Comparison of ENCODE assay signal across 1 mouse cellular context in the genomic region with DNA sequence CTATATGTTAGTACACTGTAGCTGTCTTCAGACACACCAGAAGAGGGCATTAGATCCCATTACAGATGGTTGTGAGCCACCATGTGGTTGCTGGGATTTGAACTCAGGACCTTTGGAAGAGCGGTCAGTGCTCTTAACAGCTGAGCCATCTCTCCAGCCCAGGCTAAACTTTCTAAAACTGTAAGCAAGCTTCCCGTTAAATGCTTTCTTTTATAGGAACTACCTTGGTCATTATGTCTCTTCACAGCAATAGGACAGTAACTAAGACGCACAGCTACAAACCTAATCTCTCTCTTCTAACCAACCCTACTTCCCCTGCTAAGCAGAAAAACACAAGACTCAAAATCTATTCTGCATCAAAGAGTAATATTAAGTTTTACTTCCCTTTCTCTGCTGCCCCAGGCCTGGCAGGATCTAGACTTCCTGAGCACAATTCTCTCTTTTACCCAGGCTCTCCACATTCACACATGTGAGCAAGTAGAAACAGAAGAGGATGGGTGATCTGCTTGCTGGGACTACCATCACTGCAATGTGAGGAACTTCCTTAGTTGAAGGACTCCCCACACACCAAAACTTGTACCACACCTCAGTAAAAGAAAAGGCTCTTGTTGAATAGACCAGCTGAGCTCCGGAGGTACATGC.
TF ChIP-seq lines count a peak whose summit lies in the region.

No protein-coding gene starts in this region.

TF ChIP-seq in CH12.LX, 34 proteins besides CTCF, POLR2A, EP300 and RAD21:
- TF ChIP-seq JUND (conservative IDR thresholded peaks at IDR 0.05; ENCODE audit: low read depth, low read length) (no peak), CHD1 (IDR thresholded peaks at IDR 0.05; ENCODE audit: low read depth, low read length) (no peak), E2F4 (IDR thresholded peaks at IDR 0.05; ENCODE audit: insufficient replicate concordance, low read depth, low read length) (no peak), POLR2AphosphoS2 (IDR thresholded peaks at IDR 0.05; ENCODE audit: low read depth, low read length) (no peak), RCOR1 (conservative IDR thresholded peaks at IDR 0.05; ENCODE audit: low read depth, low read length) (no peak), KAT2A (IDR thresholded peaks at IDR 0.05; ENCODE audit: insufficient replicate concordance, low read length) (0 out of 2 replicates have a peak, but pooled peaks have one; percentile 0), TCF12 (IDR thresholded peaks at IDR 0.05; ENCODE audit: low read depth, low read length) (no peak), CHD2 (IDR thresholded peaks at IDR 0.05; ENCODE audit: low read length) (no peak), ZMIZ1 (IDR thresholded peaks at IDR 0.05; ENCODE audit: low read depth, low read length) (no peak), ETS1 (conservative IDR thresholded peaks at IDR 0.05; ENCODE audit: low read depth, low read length) (no peak), GABPA (IDR thresholded peaks at IDR 0.05; ENCODE audit: insufficient replicate concordance, low read depth, low read length) (no peak), MXI1 (IDR thresholded peaks at IDR 0.05; ENCODE audit: low read depth, low read length) (no peak), HCFC1 (IDR thresholded peaks at IDR 0.05; ENCODE audit: low read depth, low read length) (no peak), NRF1 (IDR thresholded peaks at IDR 0.05; ENCODE audit: low read depth, low read length) (no peak), TBP (conservative IDR thresholded peaks at IDR 0.05; ENCODE audit: low read depth, low read length) (peak; percentile 66; the same call in 1 of the 2 replicates), ZC3H11A (IDR thresholded peaks at IDR 0.05; ENCODE audit: low read depth, low read length) (no peak), MYC (IDR thresholded peaks at IDR 0.05; ENCODE audit: low read depth, low read length) (no peak), MAZ (IDR thresholded peaks at IDR 0.05; ENCODE audit: low read depth, low read length) (no peak), UBTF (IDR thresholded peaks at IDR 0.05; ENCODE audit: low read depth, low read length) (no peak), NELFE (IDR thresholded peaks at IDR 0.05; ENCODE audit: low read depth, low read length) (no peak), MEF2A (IDR thresholded peaks at IDR 0.05; ENCODE audit: borderline replicate concordance, low read depth, low read length) (0 out of 2 replicates have a peak, but pooled peaks have one; percentile 2), BHLHE40 (IDR thresholded peaks at IDR 0.05; ENCODE audit: low read depth, low read length) (no peak), USF1 (IDR thresholded peaks at IDR 0.05; ENCODE audit: low read depth, low read length) (no peak), USF2 (conservative IDR thresholded peaks at IDR 0.05; ENCODE audit: low read depth, low read length) (no peak), IRF4 (IDR thresholded peaks at IDR 0.05; ENCODE audit: low read depth, low read length) (no peak), ELF1 (IDR thresholded peaks at IDR 0.05; ENCODE audit: low read depth, low read length) (no peak), JUN (IDR thresholded peaks at IDR 0.05; ENCODE audit: insufficient read depth, low read depth, low read length) (no peak), SIN3A (IDR thresholded peaks at IDR 0.05; ENCODE audit: low read length) (no peak), SMC3 (IDR thresholded peaks at IDR 0.05; ENCODE audit: low read depth, low read length) (no peak), MAFK (IDR thresholded peaks at IDR 0.05; ENCODE audit: insufficient replicate concordance, low read length) (0 out of 2 replicates have a peak, but pooled peaks have one; percentile 3), PAX5 (IDR thresholded peaks at IDR 0.05; ENCODE audit: low read length) (no peak), ZNF384 (IDR thresholded peaks at IDR 0.05; ENCODE audit: low read depth, low read length) (no peak), ZKSCAN1 (IDR thresholded peaks at IDR 0.05; ENCODE audit: borderline replicate concordance, low read depth, low read length) (no peak), MAX (IDR thresholded peaks at IDR 0.05; ENCODE audit: low read length) (no peak)
